Mouse (Mus musculus) heart, embryonic 11.5 days (tissue): Measurements from ENCODE around the gene Dnaaf5. TPM values are rescaled to one million over a fixed set of nuclear protein-coding genes. Genes with fewer than 3 reads are reported as not detected.
A peak's percentile ranks its signal among the peaks of the same experiment; 100 is the strongest.

Experiments used
- ATAC-seq: fragments of 200-750 bp; cut with Nextera tagmentation; replicated peaks from 2 replicates; pipeline ENCODE4 v1.8.0; 2017; ENCODE audit warnings: moderate library complexity; ENCODE audit not compliant: insufficient number of reproducible peaks, low FRiP score, low TSS enrichment
- H3K27ac ChIP-seq: fragments of 300-500 bp; sonication (generic); 2 replicates; pipeline ENCODE4 v1.5.1; 2014; ENCODE audit warnings: mild to moderate bottlenecking, low read depth, low read length
- H3K27me3 ChIP-seq: fragments of 300-500 bp; sonication (generic); 2 replicates; pipeline ENCODE4 v1.6.1; 2014; ENCODE audit warnings: mild to moderate bottlenecking, low read length, mixed read lengths; ENCODE audit not compliant: control insufficient read depth, insufficient read depth
- H3K36me3 ChIP-seq: fragments of 300-500 bp; sonication (generic); 2 replicates; pipeline ENCODE4 v1.6.1; 2014; ENCODE audit warnings: mild to moderate bottlenecking, low read length, moderate library complexity, mixed read lengths; ENCODE audit not compliant: control insufficient read depth, insufficient read depth
- H3K4me1 ChIP-seq: fragments of 300-500 bp; sonication (generic); 2 replicates; pipeline ENCODE4 v1.6.1; 2014; ENCODE audit warnings: low read length; ENCODE audit not compliant: control insufficient read depth, insufficient read depth
- H3K4me2 ChIP-seq: fragments of 300-500 bp; sonication (generic); 2 replicates; pipeline ENCODE4 v1.6.1; 2014; ENCODE audit warnings: mild to moderate bottlenecking, moderate library complexity
- H3K4me3 ChIP-seq: fragments of 300-500 bp; sonication (generic); 2 replicates; pipeline ENCODE4 v1.5.1; 2014; ENCODE audit warnings: low read depth, low read length
- H3K9ac ChIP-seq: fragments of 300-500 bp; sonication (generic); 2 replicates; pipeline ENCODE4 v1.6.1; 2014; ENCODE audit warnings: mild to moderate bottlenecking, low read depth, low read length, moderate library complexity
- H3K9me3 ChIP-seq: fragments of 300-500 bp; sonication (generic); replicated peaks from 2 replicates; pipeline ENCODE4 v1.6.1; 2016; ENCODE audit warnings: low read length; ENCODE audit not compliant: control insufficient read depth
- WGBS: fragments of 180-500 bp; shearing (Covaris S2); extraction: QIAGEN DNeasy Blood & Tissue Kit; methylation state at CpG from one replicate; pipeline ENCODE4 v1.1.7; 2014; ENCODE audit not compliant: insufficient replicate concordance; 5-methylcytosine and 5-hydroxymethylcytosine counted together
- polyA plus RNA-seq: library from polyadenylated mRNA; unstranded; fragments of >200 nt; fragmentation: Nextera tagmentation; extraction: Ambion mirVana; gene quantifications from 2 replicates; pipeline ENCODE4 v1.2.1, GENCODE M21; 2014

Gene Dnaaf5
- polyA plus RNA-seq, 1 experiment from 2014 or later: 6.9 TPM

DNA sequence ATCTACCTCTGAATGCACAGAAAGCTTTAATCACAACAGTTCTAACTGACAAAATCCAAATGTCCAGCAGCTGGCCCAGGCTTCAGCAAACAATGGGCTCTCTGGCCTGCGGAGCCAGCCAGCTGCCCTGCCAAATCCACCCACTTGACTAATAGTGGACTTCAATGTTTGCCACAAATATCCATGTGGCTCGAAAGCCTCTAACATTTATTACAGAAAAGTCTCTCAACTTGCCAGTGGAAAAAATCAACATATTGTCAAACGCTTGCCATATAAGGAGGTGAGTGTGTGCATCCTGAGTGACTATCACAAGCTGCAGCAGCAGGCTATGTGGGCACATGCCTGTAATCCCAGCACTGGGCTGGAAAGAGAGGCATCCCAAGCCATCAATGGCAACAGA is 48.8 kb downstream of the Dnaaf5 start:
- Histone ChIP-seq H3K9me3 (no peaks in the 10 kb centered on the region), H3K4me1 (peaks cover 13% of the 10 kb centered on the region), H3K4me3 (no peak overlapping the region), H3K4me2 (no peak overlapping the region), H3K36me3 (no peaks in the 10 kb centered on the region), H3K27me3 (no peaks in the 10 kb centered on the region), H3K27ac (0 out of 2 replicates have a peak overlapping the region, but pooled peaks have one; percentile 10), H3K9ac (no peak overlapping the region)
- no peak for ATAC-seq
- WGBS: 83% methylated on average over 3 of the region's 3 CpGs

DNA sequence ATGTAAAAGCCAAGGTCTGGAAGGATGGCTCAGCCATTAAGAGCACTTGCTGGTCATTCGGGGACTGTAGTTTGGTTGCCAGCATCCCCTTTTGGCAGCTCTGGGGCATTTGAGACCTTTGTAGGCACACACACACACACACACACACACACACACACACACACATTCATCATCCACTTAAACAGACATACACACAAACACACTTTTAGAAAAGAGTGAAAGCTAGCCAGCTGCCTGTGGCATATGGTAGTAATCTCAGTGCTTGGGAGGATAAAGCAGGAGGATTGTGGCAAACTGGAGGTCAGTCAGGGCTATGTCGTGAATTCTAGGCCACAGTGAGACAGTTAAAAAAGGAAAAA is 49.6 kb downstream of the Dnaaf5 start:
- H3K9me3 ChIP-seq: no peaks in the 10 kb centered on the region
- no peaks in the 10 kb centered on the region for H3K27me3 ChIP-seq
- peaks cover 13% of the 10 kb centered on the region for H3K4me1 ChIP-seq
- ATAC-seq: no peak
- H3K36me3 ChIP-seq: no peaks in the 10 kb centered on the region
- peak overlapping the region; percentile 83 for H3K4me2 ChIP-seq
- peak overlapping the region; percentile 94 for H3K4me3 ChIP-seq
- WGBS: 37% methylated on average over 2 of the region's 2 CpGs
- H3K9ac ChIP-seq: peak overlapping the region; percentile 76
- H3K27ac ChIP-seq: peak overlapping the region; percentile 88

DNA sequence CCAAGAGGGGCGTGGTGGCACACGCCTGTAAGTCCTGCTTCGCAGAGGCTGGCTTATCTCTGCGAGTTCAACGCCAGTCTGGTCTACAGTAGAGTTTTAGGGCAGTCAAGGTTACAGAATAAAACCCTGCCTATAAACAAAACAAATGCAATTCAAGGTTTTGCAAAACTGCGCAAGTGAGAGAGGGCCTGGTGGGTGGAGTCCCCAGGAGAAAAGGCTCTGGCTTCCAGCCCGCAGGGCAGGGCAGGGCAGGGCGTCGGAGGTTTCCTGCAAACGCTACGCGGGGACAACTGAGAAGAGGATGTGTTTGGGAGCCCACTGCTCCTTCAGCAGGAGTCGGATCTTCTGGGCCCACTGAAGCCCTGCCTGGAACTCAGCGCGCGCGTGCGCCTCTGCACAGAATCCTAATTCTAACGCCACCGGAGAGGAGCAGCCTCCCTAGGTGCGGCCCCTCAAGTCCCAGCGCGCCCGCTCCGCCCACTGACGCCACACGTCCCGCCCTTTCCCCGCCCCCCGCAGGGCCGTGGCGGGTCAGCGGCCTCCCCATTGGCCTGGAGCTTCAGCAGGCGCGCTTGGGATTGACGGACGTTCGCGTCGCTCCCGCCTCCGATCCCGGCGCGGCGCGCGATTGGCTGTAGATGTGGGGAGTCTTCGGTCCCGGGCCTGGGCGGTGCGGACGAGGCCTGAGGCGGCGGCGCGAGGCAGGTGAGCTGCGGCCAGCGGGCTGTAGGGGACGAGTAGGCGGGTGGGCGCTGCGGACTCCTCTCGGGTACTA is 50.2 kb downstream of the Dnaaf5 start, which contains the start of gene Sun1:
Sun1 (plus strand) TSS at position 643 of the 775 bp plus-strand sequence.
- Histone ChIP-seq H3K4me3 (peak within 1 kb of the TSS; percentile 94), H3K27me3 (no peaks in the 10 kb centered on the region), H3K9ac (peak within 1 kb of the TSS; percentile 91), H3K36me3 (no peaks in the 10 kb centered on the region), H3K4me2 (peak within 1 kb of the TSS; percentile 92), H3K9me3 (no peaks in the 10 kb centered on the region), H3K4me1 (peaks cover 13% of the 10 kb centered on the region), H3K27ac (peak within 1 kb of the TSS; percentile 88)
- ATAC-seq: peak; percentile 97
- WGBS: under 1% methylated on average over 64 of the region's 64 CpGs

- H3K36me3 ChIP-seq: no peaks in the 10 kb centered on the region
- H3K4me1 ChIP-seq: peaks cover 16% of the 10 kb centered on the region
- 1% methylated on average over 57 of the region's 57 CpGs for WGBS
- no peaks in the 10 kb centered on the region for H3K9me3 ChIP-seq
- H3K4me3 ChIP-seq: peak overlapping the region; percentile 94
- H3K27me3 ChIP-seq: no peaks in the 10 kb centered on the region
- peak; percentile 1; the same call in 1 of the 2 replicates for ATAC-seq
- H3K27ac ChIP-seq: no peak overlapping the region
- H3K4me2 ChIP-seq: peak overlapping the region; percentile 92
- H3K9ac ChIP-seq: peak overlapping the region; percentile 91
These were observed 50.9 kb downstream of the Dnaaf5 start for GRCm38 (mm10) chr5:139200770-139201569.

DNA sequence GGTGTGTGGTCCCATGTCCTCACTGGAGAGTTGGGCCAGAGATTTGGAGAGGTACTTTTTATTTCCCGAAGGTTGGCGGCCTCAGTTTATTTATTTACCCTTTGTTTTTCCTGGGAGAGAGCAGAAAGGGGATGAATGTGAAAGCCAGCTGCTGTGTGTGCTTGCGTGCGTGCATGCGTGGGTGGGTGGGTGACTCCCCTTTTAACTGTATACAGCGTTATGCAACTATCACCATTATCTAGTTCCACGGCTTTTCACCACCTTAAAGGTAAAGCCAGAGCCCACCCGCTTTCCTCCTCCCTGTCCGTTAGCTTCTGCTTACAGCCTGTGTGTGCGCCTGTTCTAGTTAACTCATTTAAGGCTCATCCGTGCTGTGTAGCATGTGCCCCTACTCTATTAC is 52.1 kb downstream of the Dnaaf5 start:
- peaks cover 21% of the 10 kb centered on the region for H3K4me1 ChIP-seq
- peak overlapping the region; percentile 94 for H3K4me3 ChIP-seq
- no peaks in the 10 kb centered on the region for H3K36me3 ChIP-seq
- peak overlapping the region; percentile 92 for H3K4me2 ChIP-seq
- WGBS: 75% methylated on average over 11 of the region's 11 CpGs
- no peak overlapping the region for H3K27ac ChIP-seq
- ATAC-seq: no peak
- H3K27me3 ChIP-seq: no peaks in the 10 kb centered on the region
- no peak overlapping the region for H3K9ac ChIP-seq
- H3K9me3 ChIP-seq: no peaks in the 10 kb centered on the region

- Histone ChIP-seq H3K4me2 (no peak overlapping the region), H3K27me3 (no peaks in the 10 kb centered on the region), H3K27ac (no peak overlapping the region), H3K4me3 (no peak overlapping the region), H3K36me3 (no peaks in the 10 kb centered on the region), H3K9ac (no peak overlapping the region), H3K9me3 (no peaks in the 10 kb centered on the region), H3K4me1 (peaks cover 18% of the 10 kb centered on the region)
- ATAC-seq: no peak
- WGBS: 82% methylated on average over 5 of the region's 5 CpGs
These were observed 53.3 kb downstream of the Dnaaf5 start for GRCm38 (mm10) chr5:139203312-139203711.

DNA sequence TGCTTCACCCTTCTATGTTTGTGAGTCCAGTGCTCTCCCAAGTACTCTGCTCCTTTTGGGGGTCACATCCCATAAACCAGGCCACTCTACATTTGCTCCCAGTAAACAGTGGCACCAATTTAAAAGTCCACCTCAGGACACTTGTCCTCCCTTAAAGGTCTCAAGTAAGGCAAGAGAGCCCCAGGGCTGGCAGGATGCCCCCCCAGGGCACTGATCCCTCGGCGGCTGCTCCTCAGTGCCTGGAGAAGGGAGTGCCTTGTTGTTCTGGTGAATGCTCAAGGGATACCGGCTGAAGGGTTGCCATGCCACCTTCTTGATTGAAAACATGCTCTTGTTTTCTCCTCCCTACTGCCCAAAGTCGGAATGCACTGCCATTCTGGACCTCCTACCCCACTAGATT is 56.1 kb downstream of the Dnaaf5 start:
- ATAC-seq: no peak
- 76% methylated on average over 4 of the region's 4 CpGs for WGBS
- Histone ChIP-seq H3K4me3 (no peak overlapping the region), H3K4me2 (no peak overlapping the region), H3K27me3 (no peaks in the 10 kb centered on the region), H3K9me3 (no peaks in the 10 kb centered on the region), H3K36me3 (peaks cover 8% of the 10 kb centered on the region), H3K9ac (no peak overlapping the region), H3K27ac (no peak overlapping the region), H3K4me1 (peaks cover 18% of the 10 kb centered on the region)

GRCm38 (mm10) chr5:139206525-139206924 is 56.5 kb downstream of the Dnaaf5 start:
- no peaks in the 10 kb centered on the region for H3K9me3 ChIP-seq
- peaks cover 15% of the 10 kb centered on the region for H3K4me1 ChIP-seq
- 74% methylated on average over 7 of the region's 7 CpGs for WGBS
- H3K36me3 ChIP-seq: peaks cover 8% of the 10 kb centered on the region
- H3K27me3 ChIP-seq: no peaks in the 10 kb centered on the region
- H3K4me3 ChIP-seq: no peak overlapping the region
- ATAC-seq: no peak
- H3K27ac ChIP-seq: no peak overlapping the region
- no peak overlapping the region for H3K4me2 ChIP-seq
- no peak overlapping the region for H3K9ac ChIP-seq
